Mouse (Mus musculus) lung, postnatal 36 days (tissue): ENCODE measurements around the gene Dennd4b.
A peak's percentile ranks its signal among the peaks of the same experiment; 100 is the strongest.
"Not testable (repeated sequence)": the region's sequence is repeated elsewhere in the genome, so short reads cannot be mapped to it uniquely, and the experiment has no call there.

Experiments
- DNase-seq: peaks from one replicate; pipeline ENCODE4 v3.0.0; 2022; ENCODE audit warnings: mixed read lengths

Gene Dennd4b

DNA sequence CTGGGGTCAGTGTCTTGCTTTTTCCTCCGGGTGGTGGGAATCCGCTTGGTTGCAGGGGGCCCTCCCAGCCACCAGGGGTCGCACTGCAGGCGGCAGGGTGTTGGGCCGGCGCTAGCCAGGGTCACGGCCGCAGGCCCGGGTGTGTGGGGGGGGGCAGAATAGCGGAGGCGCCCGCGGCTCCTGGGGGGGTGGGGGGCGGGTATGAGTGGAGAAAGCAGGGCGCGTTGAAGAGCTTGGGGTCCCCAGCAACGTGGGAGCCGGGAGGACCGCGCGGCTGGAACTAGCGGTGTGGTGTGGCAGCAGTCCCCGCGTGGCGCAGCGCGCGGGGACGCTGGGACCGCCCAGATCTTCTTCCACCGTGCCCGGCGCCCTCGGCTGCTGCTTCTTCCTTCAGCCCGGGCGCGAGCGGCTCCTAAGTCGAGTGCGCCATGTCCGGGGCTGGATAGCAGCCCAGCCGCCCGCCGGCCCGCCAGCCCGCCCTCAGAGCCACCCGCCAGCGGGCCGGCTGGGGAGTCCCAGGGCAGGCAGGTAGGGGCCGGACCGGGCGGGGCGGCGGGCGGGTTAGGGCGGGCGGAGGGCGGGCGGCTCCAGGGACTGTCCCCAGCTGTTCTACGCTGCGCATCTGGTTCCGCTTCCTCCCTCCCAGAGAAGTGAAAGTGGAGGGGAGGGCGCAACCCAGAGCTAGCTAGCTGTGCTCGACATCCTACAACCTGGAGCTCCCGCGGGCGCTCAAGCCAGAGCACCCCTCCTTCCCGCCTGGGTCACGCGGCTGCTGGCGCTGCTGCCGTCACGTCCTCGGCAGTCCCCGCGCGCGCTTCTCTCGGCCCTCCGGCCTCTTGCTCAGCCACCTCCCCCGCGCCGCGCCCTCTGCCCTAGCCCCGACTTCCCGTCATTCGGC lies at the start of gene Dennd4b:
TSS of gene Dennd4b (plus strand) at position 152 of the 898 bp plus-strand sequence.
- peak; percentile 94 for DNase-seq

DNA sequence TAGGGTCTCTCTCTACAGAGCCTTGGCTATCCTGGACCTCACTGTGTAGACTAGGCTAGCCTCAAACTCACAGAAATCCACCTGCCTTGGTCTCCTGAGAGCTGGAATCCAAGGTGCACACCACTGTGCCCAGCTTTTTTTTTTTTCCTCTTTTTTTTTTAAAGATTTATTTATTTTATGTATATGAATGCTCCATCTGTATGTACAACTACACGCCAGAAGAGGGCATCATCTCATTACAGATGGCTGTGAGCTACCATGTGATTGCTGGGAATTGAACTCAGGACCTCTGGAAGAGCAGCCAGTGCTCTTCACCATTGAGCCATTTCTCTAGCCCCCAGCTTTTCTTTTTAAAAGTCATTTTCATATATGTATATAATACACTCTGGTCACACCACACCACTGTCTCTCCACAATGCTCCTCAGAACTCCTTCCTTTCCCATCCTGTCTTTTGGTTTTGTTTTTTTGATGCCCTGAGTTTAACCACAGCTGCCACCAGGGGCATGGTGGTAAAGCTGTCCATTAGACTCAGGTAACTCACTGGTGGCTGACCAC lies 49.1 kb upstream of the Dennd4b start:
- peak; percentile 52 for DNase-seq

DNA sequence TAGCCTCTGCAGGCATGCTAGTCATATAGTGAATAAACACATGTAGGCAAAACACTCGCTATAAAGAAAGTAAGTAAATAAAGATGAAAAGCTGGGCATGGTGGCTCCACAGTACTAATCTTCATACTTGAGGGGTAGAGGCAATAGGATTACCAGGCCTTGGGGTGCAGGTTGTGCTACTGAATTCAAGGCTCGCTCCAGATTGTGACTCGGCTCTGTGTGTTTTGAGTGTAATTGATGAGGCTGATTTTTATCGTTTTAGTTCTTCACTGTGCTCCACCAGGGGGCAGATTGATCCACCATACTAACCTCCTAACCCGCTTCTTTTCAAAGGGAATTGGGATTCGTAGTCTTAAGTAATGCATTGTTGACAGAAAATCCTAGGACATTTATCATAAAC lies 44.9 kb upstream of the Dennd4b start:
- DNase-seq = peak; percentile 79

DNA sequence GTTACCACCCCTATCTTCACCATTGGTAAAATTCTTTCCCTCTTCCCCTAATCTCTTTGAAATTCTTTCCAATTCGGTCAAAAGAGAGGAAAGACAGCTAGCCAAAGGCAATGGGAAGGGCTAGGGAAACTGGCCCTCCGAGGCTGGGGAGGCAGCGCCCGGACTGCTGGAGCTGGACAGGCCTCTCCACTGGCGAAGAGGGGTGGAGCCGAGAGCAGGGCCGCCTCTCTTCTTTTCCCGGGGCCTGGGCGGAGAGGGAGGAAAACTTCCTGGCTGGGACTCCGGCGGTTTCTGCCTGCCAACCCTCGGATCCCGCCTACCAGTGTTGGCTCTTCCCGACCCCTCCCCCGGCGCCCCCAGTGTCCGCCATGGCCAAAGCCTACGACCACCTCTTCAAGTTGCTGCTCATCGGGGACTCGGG lies 44.4 kb upstream of the Dennd4b start:
- peak; percentile 89 for DNase-seq

DNA sequence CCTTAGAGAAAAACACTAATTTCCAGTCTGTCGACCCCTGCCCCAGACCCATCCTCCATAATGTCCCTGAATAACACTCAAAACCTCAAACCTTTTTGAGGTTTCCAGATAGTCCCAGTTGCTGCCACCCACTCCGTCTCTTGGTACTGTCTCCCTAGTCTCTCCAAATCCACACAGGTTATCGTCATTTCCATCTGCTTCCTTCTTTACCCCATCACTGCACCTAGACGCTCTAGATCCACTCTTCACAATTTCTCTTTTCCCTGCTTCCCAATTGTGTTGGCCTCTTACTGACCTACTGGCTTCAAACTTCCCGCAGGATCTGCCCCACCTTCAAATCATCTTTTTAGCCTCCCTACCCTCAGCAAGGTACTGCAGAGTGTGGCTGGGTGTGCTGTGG lies 43.9 kb upstream of the Dennd4b start:
- no peak for DNase-seq

DNA sequence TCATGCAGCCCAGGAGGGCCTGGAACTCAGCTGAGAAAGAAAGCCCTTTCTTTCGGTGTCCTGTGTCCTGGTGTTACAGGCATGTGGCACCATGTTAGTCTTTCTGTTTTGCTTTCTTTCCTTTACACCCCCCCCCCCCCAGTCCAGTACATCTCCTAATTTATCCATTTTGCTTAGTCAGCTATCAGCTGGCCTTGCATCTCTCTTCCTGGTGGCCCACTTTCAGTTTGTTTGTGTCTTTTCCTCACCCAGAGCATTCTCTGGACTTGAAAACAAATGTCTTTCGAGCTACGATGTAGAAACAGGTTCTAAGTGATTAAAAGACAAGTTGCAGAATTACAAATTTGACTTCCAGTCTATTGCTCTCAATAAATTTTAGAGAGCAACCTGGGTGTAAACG lies 42.5 kb upstream of the Dennd4b start:
- no peak for DNase-seq

DNA sequence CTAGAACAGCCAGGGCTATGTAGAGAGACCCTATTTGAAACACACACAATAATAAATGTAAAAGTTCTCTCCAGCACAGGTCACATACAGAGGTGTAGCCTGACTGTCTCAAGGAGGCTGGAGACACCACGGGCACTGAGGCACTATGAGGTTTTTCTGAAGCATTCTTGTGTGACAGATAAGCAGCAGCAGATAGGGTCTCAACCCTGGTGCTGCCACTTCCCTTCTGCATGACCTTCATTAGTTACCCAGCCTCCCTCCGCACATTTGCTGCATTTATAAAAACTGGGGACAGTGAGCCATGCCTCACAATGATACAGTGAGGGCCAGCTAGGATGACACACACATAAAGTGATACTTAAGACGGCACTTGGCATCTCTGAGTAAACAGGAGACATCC lies 42.0 kb upstream of the Dennd4b start:
- peak; percentile 43 for DNase-seq

DNA sequence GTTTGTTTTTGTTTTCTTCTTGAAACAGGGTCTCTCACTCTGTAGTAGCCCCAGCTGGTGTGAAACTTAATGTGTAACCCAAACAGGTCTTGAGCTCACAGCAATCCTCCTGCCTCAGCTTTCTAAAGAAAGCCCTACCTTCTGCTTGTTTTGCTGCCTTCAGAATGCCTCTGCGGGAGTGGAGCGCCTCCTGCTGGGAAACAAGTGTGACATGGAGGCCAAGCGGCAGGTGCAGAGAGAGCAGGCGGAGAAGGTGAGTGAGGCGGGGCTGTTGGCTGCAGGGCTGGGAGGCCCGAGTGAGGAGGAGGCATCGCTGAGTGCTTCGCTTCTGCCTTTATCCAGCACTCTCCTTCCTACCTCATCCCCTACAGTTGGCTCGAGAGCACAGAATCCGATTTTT lies 40.7 kb upstream of the Dennd4b start:
- no peak for DNase-seq

DNA sequence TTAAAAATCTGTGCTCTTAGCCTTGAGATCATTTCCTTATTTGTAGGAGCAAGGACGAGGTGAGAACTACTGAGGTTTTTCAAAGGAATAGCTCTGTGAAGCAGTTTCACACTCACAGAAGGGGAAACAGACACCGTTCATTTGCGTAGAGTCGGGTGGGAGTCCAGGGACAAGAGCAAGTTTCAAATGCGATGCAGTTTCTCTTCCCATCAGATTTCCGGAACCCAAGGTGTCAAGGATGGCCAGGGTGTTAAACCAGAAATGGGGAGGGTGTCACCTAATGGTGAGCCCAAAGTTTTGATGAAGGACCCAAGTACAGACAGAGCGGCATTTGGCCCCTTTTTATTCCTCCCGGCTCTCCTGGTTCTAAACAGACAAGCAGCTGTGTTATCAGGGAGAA lies 33.9 kb upstream of the Dennd4b start:
- DNase-seq = peak; percentile 21

DNA sequence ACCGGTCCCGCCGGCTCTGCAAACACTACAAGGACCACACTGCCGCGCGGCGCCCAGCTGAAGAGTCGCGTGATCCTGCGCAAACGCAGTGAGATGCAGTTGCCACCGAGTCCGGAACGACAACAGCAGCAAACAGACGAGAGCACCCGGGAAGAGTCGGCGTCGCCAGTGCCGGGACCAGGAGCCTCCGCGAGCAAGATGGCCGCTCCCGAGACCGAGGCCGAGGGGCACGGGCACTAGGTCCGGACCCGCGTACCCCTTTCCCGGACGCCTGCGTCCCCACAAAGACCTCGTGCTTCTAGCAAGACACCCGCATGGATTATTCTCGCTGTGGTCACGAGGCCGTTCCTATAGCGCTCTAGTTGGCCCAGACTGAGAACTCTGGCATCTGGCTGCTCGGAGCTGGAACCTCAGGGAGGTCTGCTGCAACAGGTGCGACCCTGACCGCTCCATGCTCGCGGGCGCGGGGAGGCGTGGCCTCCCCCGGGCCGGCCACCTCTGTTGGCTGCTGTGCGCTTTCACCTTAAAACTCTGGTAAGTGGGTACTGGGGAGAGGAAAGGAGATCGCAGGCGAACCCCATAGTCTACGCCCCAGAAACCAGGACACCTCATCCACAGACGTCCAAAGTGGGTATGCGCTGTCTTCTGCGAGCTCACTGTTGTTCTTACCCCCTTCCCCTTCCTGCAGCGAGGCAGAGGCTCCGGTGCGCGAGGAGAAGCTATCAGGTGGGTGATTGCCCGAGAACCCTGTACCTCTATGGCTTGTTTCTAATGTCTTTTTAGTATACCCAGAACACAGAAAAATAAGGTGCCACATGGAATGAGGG lies 33.3 kb upstream of the Dennd4b start, which contains the start of gene Jtb:
TSS of gene Jtb (plus strand) at position 91 of the 827 bp plus-strand sequence.
- peak; percentile 98 for DNase-seq

DNA sequence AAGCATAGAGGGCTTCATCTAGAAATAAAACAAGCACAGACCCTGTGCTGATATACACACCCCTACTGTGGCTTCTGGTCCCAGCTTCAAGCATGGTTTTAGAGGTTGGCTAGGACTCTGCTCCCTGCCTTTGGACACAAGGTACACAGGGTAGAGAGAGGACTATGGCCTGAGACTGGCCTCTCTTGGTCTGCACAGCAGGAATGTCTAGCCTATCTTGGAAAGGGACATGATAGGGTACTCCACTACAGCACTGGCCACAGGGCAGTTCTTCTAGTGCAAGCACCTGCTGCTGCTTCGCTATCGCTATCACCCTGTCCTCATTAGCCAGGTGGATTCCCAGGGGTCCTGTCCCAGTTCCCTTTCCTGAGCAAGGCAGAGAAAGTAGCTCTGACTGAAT lies 23.7 kb upstream of the Dennd4b start:
- DNase-seq = no peak

DNA sequence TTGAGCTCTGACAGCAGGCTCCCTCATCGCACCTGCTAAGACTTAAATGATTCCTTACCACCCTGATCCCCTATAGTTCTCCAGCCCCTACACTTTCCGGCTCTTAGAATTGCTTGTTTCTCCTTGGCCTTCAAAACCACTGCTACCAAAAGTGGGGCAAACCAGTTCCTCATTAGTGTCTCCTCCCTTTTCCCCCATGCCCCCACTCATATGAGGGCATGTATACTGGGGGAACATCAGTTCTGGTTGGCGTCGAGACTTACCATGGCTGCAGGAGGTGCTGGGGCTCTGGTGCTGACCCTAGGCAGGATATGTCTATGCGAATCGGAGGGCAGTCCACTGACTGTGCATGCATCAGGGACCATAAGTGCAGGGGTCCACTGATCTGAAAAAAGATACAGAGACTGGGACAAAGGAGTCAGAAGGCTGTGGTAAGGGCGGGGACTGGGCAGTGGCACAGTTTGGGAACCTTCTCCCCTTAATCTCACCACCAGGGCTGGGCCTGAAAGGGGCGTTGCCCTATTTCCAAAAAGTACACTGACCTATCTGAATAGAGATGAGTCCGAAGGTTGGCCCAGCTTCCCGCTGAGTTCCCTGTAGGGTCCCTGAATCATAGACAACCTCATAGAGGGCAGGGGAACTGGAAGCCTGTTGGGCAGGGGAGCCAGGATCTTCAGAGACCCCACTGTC lies 23.2 kb upstream of the Dennd4b start:
- DNase-seq = no peak

DNA sequence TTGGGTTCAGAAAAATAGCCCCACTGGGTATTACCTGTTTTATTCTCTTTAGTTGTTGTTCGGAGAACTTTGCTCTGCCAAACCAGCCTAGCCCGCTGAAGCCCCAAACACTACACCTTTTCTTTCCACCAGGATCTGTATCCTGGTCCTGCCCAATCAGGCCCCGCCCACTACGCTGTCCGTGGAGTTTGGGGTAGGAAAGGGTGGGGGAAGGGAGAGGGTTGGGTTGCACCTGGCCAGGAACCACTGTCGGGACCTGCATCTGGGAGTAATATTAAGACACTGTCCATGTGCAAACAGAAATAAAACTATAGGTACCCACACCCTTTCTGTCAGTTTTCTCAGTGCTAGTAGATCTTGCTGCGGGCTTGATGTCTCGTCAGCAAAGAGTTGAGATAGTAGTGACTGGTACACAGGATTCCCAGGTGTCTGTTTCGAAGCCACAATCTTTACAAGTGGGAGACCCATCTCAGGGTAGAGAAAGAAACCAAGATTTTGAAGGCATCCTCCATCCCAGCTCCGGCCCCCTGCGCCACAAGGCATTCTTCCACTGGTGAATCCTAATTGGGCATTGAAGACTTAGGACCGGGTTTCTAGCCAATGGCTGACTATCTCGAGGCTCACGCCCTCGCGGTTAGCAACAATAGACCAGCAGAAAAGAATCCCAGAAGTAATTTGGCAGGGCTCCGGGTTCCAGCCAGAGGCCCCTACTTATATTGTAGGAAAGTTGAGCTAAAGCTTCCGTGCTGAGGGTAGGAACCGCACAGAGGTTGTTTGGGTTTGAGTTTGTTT lies 21.8 kb upstream of the Dennd4b start, which contains the start of gene Creb3l4:
TSS of gene Creb3l4 (minus strand) at position 529 of the 792 bp plus-strand sequence.
- peak; percentile 75 for DNase-seq

DNA sequence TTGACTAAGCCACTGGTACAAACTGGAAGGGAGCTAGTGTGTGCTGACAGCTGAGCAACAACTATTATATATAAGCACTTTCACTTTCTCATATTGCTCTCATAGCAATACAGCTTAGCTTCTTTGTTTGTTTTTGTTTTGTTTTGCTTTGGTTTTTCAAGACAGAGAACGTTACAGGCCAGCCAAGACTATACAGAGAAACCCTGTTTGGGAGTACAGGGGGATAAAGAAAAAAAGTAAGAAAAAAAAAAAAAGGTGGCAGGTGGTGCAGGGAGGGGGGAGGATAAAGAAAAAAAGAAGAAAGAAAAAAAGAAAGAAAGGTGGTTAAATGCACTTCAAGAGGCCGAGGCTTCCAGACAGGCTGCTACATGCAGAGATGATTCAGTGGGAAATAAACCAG lies 19.6 kb upstream of the Dennd4b start:
- no peak for DNase-seq

DNA sequence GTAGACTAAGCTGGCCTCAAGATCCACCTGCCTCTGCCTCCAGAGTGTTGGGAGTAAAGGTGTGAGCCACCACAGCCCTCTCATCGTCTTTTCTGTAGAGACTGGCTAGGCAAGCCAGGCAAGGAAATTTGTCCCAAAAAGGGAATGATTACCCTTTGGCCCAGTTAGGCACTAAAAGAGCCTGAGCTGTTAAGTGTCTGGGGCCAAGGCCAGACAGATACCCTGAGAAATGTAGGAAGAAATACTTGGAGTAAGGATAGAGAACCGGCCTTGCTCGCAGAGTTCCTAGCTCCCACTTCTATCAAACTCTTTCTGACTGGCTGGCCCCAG lies 17.4 kb upstream of the Dennd4b start:
- no peak for DNase-seq

DNA sequence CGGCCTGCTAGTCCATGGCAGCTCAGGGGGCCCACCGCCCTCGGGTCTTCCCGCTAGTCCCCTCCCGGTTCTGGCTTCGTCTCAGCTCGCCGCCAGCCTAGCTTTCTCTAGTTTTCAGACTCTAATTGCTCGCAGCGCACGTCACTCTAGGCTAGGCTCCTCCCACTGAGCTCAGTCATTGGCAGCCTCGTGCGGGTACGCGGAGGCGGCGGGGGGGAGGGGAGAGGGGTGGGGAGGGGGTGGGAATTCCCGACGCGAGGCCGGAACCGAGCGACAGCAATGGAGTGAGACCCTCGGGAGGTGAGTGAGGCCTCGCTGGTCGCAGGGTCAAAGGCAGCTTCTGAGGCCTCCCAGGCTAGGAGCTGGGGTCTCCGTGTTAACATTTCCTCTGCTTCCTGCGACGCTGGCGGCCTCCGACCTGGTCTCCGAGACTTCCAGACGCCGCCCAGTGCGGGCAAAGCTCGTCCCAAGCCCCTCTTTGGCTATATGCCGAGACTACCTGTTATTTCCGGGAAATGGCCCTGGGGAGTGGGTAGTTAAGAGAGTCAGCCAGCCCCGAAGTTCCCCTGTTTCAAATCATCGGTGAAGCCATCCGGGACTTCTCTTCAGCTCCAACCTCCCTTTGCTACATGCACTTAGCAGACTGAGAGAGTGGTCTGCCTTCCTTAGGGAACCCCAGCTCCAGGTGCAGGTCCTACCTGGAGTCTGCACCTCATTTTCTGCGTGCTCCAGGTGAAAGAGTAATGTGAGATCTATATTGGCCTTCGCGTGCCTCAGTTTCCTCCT lies 16.8 kb upstream of the Dennd4b start, which contains the start of gene Slc39a1:
TSS of gene Slc39a1 (plus strand) at position 213 of the 786 bp plus-strand sequence.
- peak; percentile 99 for DNase-seq

DNA sequence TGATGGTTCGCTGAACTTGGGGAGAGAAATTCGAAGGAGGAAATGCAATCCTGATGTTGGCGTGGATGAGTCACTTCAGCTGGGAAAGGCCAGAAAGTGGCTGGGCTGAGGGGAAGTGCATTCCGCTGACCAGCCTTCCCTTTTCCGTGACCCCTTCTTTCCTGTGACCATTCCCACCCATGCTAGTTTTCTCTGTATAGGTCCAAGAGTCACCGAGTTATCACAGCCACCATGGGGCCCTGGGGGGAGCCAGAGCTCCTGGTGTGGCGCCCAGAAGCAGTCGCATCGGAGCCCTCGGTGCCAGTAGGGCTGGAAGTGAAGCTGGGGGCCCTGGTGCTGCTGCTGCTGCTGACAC lies 16.3 kb upstream of the Dennd4b start:
- peak; percentile 53 for DNase-seq

DNA sequence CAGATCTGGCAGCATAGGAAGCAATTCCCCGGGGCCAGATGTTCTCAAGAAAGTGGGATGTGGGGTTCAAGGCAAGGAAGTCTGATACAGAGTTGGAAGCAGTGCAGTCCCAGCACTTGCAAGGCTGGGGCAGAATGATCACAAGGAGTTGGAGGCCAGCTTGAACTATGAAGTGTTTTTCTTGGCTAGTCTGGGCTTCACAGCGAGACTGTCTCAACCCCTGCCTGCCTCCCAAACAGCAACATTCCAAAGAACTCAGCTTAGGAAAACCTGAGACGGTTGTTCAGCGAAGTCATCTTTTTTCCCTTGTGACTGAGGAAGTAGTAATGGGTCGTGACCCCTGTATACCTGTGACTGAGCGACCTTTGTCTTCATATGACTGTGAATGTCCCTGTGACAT lies 14.2 kb upstream of the Dennd4b start:
- no peak for DNase-seq

DNA sequence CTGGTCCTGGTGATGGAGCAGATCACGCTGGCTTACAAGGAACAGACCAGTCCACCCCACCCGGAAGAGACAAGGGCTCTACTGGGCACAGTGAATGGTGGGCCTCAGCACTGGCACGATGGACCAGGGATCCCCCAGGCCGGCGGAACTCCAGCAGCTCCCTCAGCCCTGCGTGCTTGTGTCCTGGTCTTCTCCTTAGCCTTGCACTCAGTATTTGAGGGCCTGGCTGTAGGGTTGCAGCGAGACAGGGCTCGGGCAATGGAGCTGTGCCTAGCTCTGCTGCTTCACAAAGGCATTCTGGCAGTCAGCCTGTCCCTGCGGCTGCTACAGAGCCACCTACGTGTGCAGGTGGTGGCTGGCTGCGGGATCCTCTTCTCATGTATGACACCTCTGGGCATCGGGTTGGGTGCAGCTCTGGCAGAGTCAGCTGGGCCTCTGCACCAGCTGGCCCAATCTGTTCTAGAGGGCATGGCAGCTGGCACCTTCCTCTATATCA lies 13.2 kb upstream of the Dennd4b start:
- not testable (repeated sequence) for DNase-seq

DNA sequence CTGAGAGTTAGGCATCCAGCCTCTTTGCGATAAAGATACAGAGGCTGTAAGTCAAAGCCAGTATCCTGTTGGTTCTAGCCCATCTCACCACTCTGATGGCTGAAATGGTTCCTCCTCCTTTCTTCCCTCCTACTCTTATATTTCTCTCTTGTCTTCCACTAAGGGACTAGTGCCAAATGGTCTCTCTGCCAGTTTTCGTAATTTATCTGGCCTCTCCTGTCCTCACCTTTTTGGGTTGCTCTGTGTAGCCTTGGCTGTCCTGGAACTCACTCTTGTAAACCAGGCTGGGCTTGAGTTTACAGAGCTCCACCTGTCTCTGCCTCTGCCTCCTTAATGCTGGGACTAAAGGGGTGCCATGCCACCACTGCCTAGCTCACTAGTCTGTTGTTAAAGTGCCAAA lies 12.3 kb upstream of the Dennd4b start:
- not testable (repeated sequence) for DNase-seq

DNA sequence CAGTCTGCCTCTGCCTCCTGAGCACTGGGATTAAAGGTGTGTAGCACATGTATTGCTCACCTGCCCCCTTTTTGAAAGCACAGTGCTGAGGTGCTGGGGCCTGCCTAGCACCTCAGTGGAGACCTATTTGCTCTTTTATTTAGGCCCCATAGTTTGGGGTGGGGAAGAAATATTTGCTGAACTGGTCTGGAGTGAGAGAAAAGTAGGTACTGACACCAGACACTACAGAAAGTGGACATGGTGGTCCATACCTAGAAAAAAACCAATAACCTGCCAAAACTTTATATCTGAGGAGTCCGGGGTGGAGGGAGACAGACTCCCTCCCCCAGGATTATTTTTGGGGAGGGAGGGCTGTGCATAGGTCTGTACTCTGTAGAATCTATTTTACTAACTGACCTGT lies 11.8 kb upstream of the Dennd4b start:
- DNase-seq = not testable (repeated sequence)
